In the genomic region with DNA sequence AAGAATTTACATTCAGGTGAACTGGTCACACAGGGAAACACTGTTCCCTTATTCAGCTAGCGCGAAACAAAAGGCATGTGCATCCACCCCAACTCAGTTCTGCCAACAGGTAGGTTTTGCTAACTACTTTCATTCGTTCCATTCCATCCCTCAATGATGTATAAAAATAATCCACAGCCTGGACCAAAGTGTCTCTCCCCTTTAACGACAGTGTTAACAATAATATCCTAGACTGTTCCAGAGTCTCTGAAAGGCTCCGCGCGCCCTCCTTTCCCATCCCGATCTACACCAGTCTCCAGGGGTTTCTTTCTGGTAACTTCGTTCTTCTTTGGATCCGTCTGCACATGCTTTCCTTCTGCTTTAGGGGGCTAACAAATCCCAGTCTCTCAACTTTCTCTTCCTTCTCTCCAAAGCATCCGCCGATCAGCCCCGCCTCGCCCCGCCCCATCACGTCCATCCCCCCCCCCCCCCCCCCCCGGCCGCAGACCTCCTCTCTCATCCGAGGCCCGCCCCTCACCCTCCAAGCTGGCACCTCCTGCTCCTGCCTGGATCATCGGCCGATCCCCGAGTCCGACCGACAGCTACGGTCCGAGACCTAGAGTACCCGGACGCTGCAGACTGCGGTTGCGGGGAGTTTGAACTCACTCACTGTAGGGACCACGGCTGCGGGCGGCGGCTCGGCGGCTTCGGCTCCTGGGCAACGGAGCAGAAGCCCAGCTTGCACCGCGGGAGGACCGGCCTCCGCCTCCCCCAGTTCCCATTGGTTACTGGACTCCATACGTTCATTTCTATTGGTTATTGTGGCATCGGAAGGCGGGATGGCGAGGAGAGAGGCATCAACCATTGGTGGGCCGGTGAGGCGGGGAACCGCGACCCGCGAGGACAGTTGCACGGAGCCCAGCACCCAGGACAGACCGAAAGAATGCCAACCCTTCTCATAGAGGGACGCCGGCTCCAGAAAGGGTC, we compare ENCODE assay signal across 8 mouse cellular contexts. TPM values are rescaled to one million over a fixed set of nuclear protein-coding genes. Genes with fewer than 3 reads are reported as not detected.
A peak's percentile ranks its signal among the peaks of the same experiment; 100 is the strongest.
DNase-seq lines count a peak whose midpoint lies in the region; ATAC-seq and TF ChIP-seq lines count a peak whose summit lies in the region.

A gene (minus strand): TSS at position 736 of the 966 bp plus-strand sequence.

- DNase-seq in brain, embryonic 18.5 days (ENCODE audit: low read depth, low spot score), result peak; percentile 92
- DNase-seq in heart, embryonic 10.5 days (ENCODE audit: low spot score), result peak; percentile 97
- peak; percentile 96 for DNase-seq in limb, embryonic 14.5 days (ENCODE audit: low spot score)
- DNase-seq in spleen, adult 2 months (ENCODE audit: low read depth in 1 of 2, low spot score in 2 of 2), result peak; percentile 89 to 91

- TF ChIP-seq POLR2A in limb, embryonic 14.5 days (IDR thresholded peaks at IDR 0.05; ENCODE audit: borderline replicate concordance, extremely low read depth, insufficient read depth, insufficient read length), result 0 out of 2 replicates have a peak, but pooled peaks have one; percentile 56
- no peak for TF ChIP-seq POLR2A in spleen, adult 2 months (IDR thresholded peaks at IDR 0.05; ENCODE audit: low read depth, low read length)

- no peak for TF ChIP-seq CTCF in C2C12 (IDR thresholded peaks at IDR 0.05; ENCODE audit: control insufficient read depth, insufficient read depth, insufficient read length)
- no peak for TF ChIP-seq CTCF in spleen, adult 2 months (IDR thresholded peaks at IDR 0.05; ENCODE audit: extremely low read depth, insufficient read depth, insufficient read length, insufficient replicate concordance)

- H3K79me2 ChIP-seq in C2C12 (ENCODE audit: control insufficient read depth, insufficient read depth), result peaks cover 20% of the 10 kb centered on the region

- H3K4me3 ChIP-seq in C2C12 (ENCODE audit: insufficient read depth, poor library complexity, severe bottlenecking), result peak within 1 kb of the TSS; percentile 53
- H3K4me3 ChIP-seq in erythroblast, embryonic 14.5 days (replicated peaks), result peak within 1 kb of the TSS; percentile 65
- peak within 1 kb of the TSS; percentile 72 for H3K4me3 ChIP-seq in heart, embryonic 10.5 days
- peak within 1 kb of the TSS; percentile 56 for H3K4me3 ChIP-seq in kidney, embryonic 14.5 days (ENCODE audit: low read length)
- peak within 1 kb of the TSS; percentile 55 for H3K4me3 ChIP-seq in limb, embryonic 14.5 days (replicated peaks; ENCODE audit: low read length)
- H3K4me3 ChIP-seq in midbrain, embryonic 16.5 days (ENCODE audit: low read depth, low read length), result peak within 1 kb of the TSS; percentile 55
- peak within 1 kb of the TSS; percentile 92 for H3K4me3 ChIP-seq in spleen, adult 2 months (ENCODE audit: extremely low read depth, insufficient read depth, insufficient read length)

- peak within 1 kb of the TSS; percentile 48 for H3K4me2 ChIP-seq in kidney, embryonic 14.5 days (replicated peaks; ENCODE audit: low read depth, low read length)
- peak within 1 kb of the TSS; percentile 64 for H3K4me2 ChIP-seq in limb, embryonic 14.5 days (replicated peaks; ENCODE audit: low read depth, low read length, severe bottlenecking)
- peak within 1 kb of the TSS; percentile 81 for H3K4me2 ChIP-seq in midbrain, embryonic 16.5 days (ENCODE audit: low read length)

- peak within 1 kb of the TSS; percentile 42 for H3K9ac ChIP-seq in kidney, embryonic 14.5 days (ENCODE audit: low read depth, low read length)
- H3K9ac ChIP-seq in limb, embryonic 14.5 days (ENCODE audit: low read depth, low read length, severe bottlenecking), result peak within 1 kb of the TSS; percentile 60
- H3K9ac ChIP-seq in midbrain, embryonic 16.5 days (ENCODE audit: low read depth, low read length), result peak within 1 kb of the TSS; percentile 65

- H3K27ac ChIP-seq in heart, embryonic 10.5 days, result peak within 1 kb of the TSS; percentile 89
- peak within 1 kb of the TSS; percentile 82 for H3K27ac ChIP-seq in kidney, embryonic 14.5 days (ENCODE audit: low read depth, low read length)
- peak within 1 kb of the TSS; percentile 89 for H3K27ac ChIP-seq in limb, embryonic 14.5 days (replicated peaks; ENCODE audit: low read depth, low read length)
- H3K27ac ChIP-seq in midbrain, embryonic 16.5 days (ENCODE audit: low read length), result peak within 1 kb of the TSS; percentile 89
- H3K27ac ChIP-seq in spleen, adult 2 months (ENCODE audit: insufficient read depth, low read length), result peak within 1 kb of the TSS; percentile 76

- 2% methylated on average over 51 of the region's 57 CpGs for WGBS in heart, embryonic 10.5 days
- 1% methylated on average over 49 of the region's 57 CpGs for WGBS in kidney, embryonic 14.5 days
- WGBS in limb, embryonic 14.5 days, result 2% methylated on average over 50 of the region's 57 CpGs
- WGBS in midbrain, embryonic 16.5 days, result 1% methylated on average over 53 of the region's 57 CpGs
- WGBS in spleen, adult 2 months, result 3% methylated on average over 52 of the region's 57 CpGs

- H3K79me3 ChIP-seq in C2C12 (ENCODE audit: low read depth), result no peaks in the 10 kb centered on the region

- ATAC-seq in kidney, embryonic 14.5 days (ENCODE audit: low FRiP score, low TSS enrichment), result peak; percentile 99
- ATAC-seq in limb, embryonic 14.5 days (ENCODE audit: low FRiP score, low read depth), result peak; percentile 100
- peak; percentile 99 for ATAC-seq in midbrain, embryonic 16.5 days

- H3K27me3 ChIP-seq in C2C12 (ENCODE audit: control insufficient read depth, insufficient read depth, insufficient read length), result no peaks in the 10 kb centered on the region
- H3K27me3 ChIP-seq in erythroblast, embryonic 14.5 days (ENCODE audit: control insufficient read depth), result peaks cover 8% of the 10 kb centered on the region
- H3K27me3 ChIP-seq in heart, embryonic 10.5 days (ENCODE audit: insufficient read depth, poor library complexity, severe bottlenecking), result no peaks in the 10 kb centered on the region
- no peaks in the 10 kb centered on the region for H3K27me3 ChIP-seq in kidney, embryonic 14.5 days (ENCODE audit: control insufficient read depth, insufficient read depth, low read length)
- no peaks in the 10 kb centered on the region for H3K27me3 ChIP-seq in limb, embryonic 14.5 days (ENCODE audit: control insufficient read depth, insufficient read depth, low read length)
- no peaks in the 10 kb centered on the region for H3K27me3 ChIP-seq in midbrain, embryonic 16.5 days (ENCODE audit: control insufficient read depth, insufficient read depth, low read depth, low read length)
- H3K27me3 ChIP-seq in spleen, adult 2 months (ENCODE audit: control insufficient read depth, insufficient read depth, low read length), result no peaks in the 10 kb centered on the region

- H3K36me3 ChIP-seq in C2C12 (ENCODE audit: control insufficient read depth, insufficient read depth), result no peaks in the 10 kb centered on the region
- no peaks in the 10 kb centered on the region for H3K36me3 ChIP-seq in erythroblast, embryonic 14.5 days (ENCODE audit: control insufficient read depth)
- H3K36me3 ChIP-seq in heart, embryonic 10.5 days, result no peaks in the 10 kb centered on the region
- no peaks in the 10 kb centered on the region for H3K36me3 ChIP-seq in kidney, embryonic 14.5 days (ENCODE audit: control insufficient read depth, insufficient read depth, low read length)
- no peaks in the 10 kb centered on the region for H3K36me3 ChIP-seq in limb, embryonic 14.5 days (ENCODE audit: control insufficient read depth, insufficient read depth, low read length)
- H3K36me3 ChIP-seq in midbrain, embryonic 16.5 days (ENCODE audit: control insufficient read depth, insufficient read depth, low read length), result no peaks in the 10 kb centered on the region
- H3K36me3 ChIP-seq in spleen, adult 2 months (ENCODE audit: control insufficient read depth, insufficient read depth, low read length), result no peaks in the 10 kb centered on the region

- no peaks in the 10 kb centered on the region for H3K9me3 ChIP-seq in erythroblast, embryonic 14.5 days (ENCODE audit: control insufficient read depth, low read length)
- H3K9me3 ChIP-seq in heart, embryonic 10.5 days, result no peaks in the 10 kb centered on the region
- no peaks in the 10 kb centered on the region for H3K9me3 ChIP-seq in kidney, embryonic 14.5 days (ENCODE audit: control insufficient read depth, low read length)
- H3K9me3 ChIP-seq in limb, embryonic 14.5 days (ENCODE audit: control insufficient read depth, low read length), result no peaks in the 10 kb centered on the region
- no peaks in the 10 kb centered on the region for H3K9me3 ChIP-seq in midbrain, embryonic 16.5 days (replicated peaks; ENCODE audit: control insufficient read depth, low read length, poor library complexity, severe bottlenecking)

- H3K4me1 ChIP-seq in erythroblast, embryonic 14.5 days (ENCODE audit: control insufficient read depth), result peaks cover 7% of the 10 kb centered on the region
- peaks cover 14% of the 10 kb centered on the region; the same call in 1 of the 2 replicates for H3K4me1 ChIP-seq in heart, embryonic 10.5 days
- H3K4me1 ChIP-seq in kidney, embryonic 14.5 days (ENCODE audit: control insufficient read depth, insufficient read depth, low read length), result no peaks in the 10 kb centered on the region
- peaks cover 6% of the 10 kb centered on the region; the same call in 1 of the 2 replicates for H3K4me1 ChIP-seq in limb, embryonic 14.5 days (ENCODE audit: control insufficient read depth, insufficient read depth, low read length)
- peaks cover 14% of the 10 kb centered on the region for H3K4me1 ChIP-seq in midbrain, embryonic 16.5 days (ENCODE audit: control insufficient read depth, insufficient read depth, low read length)
- H3K4me1 ChIP-seq in spleen, adult 2 months (ENCODE audit: control insufficient read depth, insufficient read depth, insufficient read length), result peaks cover 2% of the 10 kb centered on the region; the same call in 1 of the 2 replicates

- H3ac ChIP-seq in C2C12 (ENCODE audit: control insufficient read depth, insufficient read length, low read depth), result peak within 1 kb of the TSS; percentile 90

TF ChIP-seq in C2C12, 6 proteins besides CTCF, POLR2A, EP300 and RAD21 (continues in another document):
- no peak for TF ChIP-seq MAX (IDR thresholded peaks at IDR 0.05)
- TF ChIP-seq USF1 (IDR thresholded peaks at IDR 0.05; ENCODE audit: low read depth), result no peak
- no peak for TF ChIP-seq FOSL1 (IDR thresholded peaks at IDR 0.05; ENCODE audit: insufficient read depth, low read length, poor library complexity, severe bottlenecking)
- TF ChIP-seq MYOD1 (IDR thresholded peaks at IDR 0.05; ENCODE audit: control insufficient read depth, insufficient read length, low read depth), result no peak
- TF ChIP-seq MYOG (IDR thresholded peaks at IDR 0.05; ENCODE audit: control insufficient read depth, extremely low read depth, insufficient read length), result no peak

RNA-seq across cellular contexts. Expression of the gene that starts here (rescaled TPM):
- polyA plus RNA-seq in C2C12 (2012; fragmentation: generic; extraction: Trizol), result 2.2 TPM
- not detected in 2 replicates for polyA plus RNA-seq in erythroblast, embryonic 14.5 days (2012)
- polyA plus RNA-seq in heart, embryonic 10.5 days (2016; fragmentation: Nextera tagmentation; extraction: Ambion mirVana), result 15.9 and 16.0 TPM in 2 replicates
- polyA plus RNA-seq in kidney, embryonic 14.5 days (2014; fragmentation: Nextera tagmentation; extraction: Ambion mirVana), result 23.6 and 27.0 TPM in 2 replicates
- 8.0 and 11.7 TPM in 2 replicates for polyA plus RNA-seq in limb, embryonic 14.5 days (2012; rRNA removed)
- polyA plus RNA-seq in limb, embryonic 14.5 days (2014; fragmentation: Nextera tagmentation; extraction: Ambion mirVana), result 17.9 and 19.7 TPM in 2 replicates
- 14.2 and 19.8 TPM in 2 replicates for polyA plus RNA-seq in midbrain, embryonic 16.5 days (2015; fragmentation: Nextera tagmentation; extraction: Ambion mirVana)
- polyA plus RNA-seq in spleen, adult 2 months (2012; rRNA removed), result 0.43 and 0.65 TPM in 2 replicates

Comparison
In these comparisons a context has a peak if more than half of its experiments do, and no peak if none do; other contexts are left out.
1. Peak in every context shown above with its lines: DNase-seq, ATAC-seq, H3K4me3 ChIP-seq and H3K27ac ChIP-seq.
2. Peak in DNase-seq, H3K4me3 ChIP-seq and H3K27ac ChIP-seq in spleen, adult 2 months; RNA of the gene not detected or under 1 TPM.